Mouse (Mus musculus) brain, embryonic 14.5 days (tissue): ENCODE measurements at regions not wholly inside any gene's neighbourhood (a gene's known extent, or its start where the extent isn't known, plus 50 kb on each side); places are given as distances from the start of the nearest gene placed in this dataset.

Experiments
- DNase-seq: peaks from one replicate; pipeline ENCODE4 v3.0.0-alpha.2; 2011; ENCODE audit warnings: low read depth
- CTCF ChIP-seq: fragments of 200-500 bp; IDR thresholded peaks from 2 replicates; pipeline ENCODE4 v1.5.1; 2012; ENCODE audit warnings: inconsistent platforms, mild to moderate bottlenecking, moderate library complexity, borderline replicate concordance; ENCODE audit not compliant: insufficient read depth, insufficient read length; ENCODE audit errors: extremely low read depth
- POLR2A ChIP-seq: fragments of 200-500 bp; IDR thresholded peaks from 2 replicates; pipeline ENCODE4 v1.6.1; 2012; ENCODE audit warnings: mild to moderate bottlenecking, inconsistent platforms, borderline replicate concordance; ENCODE audit not compliant: poor library complexity, insufficient read depth, insufficient read length, severe bottlenecking; ENCODE audit errors: extremely low read depth

GRCm38 (mm10) chr3:149332105-149332504 is 341.8 kb upstream of the Adgrl2 start:
- TF ChIP-seq CTCF (no peak), POLR2A (no peak)
- no peak for DNase-seq

- TF ChIP-seq POLR2A = no peak
- TF ChIP-seq CTCF = no peak
- DNase-seq = peak; percentile 53
These were observed 341.1 kb upstream of the Adgrl2 start for GRCm38 (mm10) chr3:149331251-149331960.

GRCm38 (mm10) chr3:149330716-149331115 is 340.4 kb upstream of the Adgrl2 start:
- TF ChIP-seq POLR2A = no peak
- TF ChIP-seq CTCF = no peak
- DNase-seq = no peak

- DNase-seq = no peak
- TF ChIP-seq CTCF (no peak), POLR2A (no peak)
These were observed 339.7 kb upstream of the Adgrl2 start for GRCm38 (mm10) chr3:149330041-149330440.

- no peak for DNase-seq
- TF ChIP-seq POLR2A (no peak), CTCF (no peak)
These were observed 339.3 kb upstream of the Adgrl2 start for GRCm38 (mm10) chr3:149329615-149330014.

GRCm38 (mm10) chr3:149326664-149327063 is 336.3 kb upstream of the Adgrl2 start:
- TF ChIP-seq POLR2A (no peak), CTCF (no peak)
- DNase-seq = no peak

GRCm38 (mm10) chr3:149324088-149324487 is 333.7 kb upstream of the Adgrl2 start:
- TF ChIP-seq CTCF (no peak), POLR2A (no peak)
- peak; percentile 71 for DNase-seq

GRCm38 (mm10) chr3:149318728-149319127 is 328.4 kb upstream of the Adgrl2 start:
- TF ChIP-seq CTCF (no peak), POLR2A (no peak)
- DNase-seq = no peak

- no peak for DNase-seq
- no peak for TF ChIP-seq POLR2A
- no peak for TF ChIP-seq CTCF
These were observed 323.9 kb upstream of the Adgrl2 start for GRCm38 (mm10) chr3:149314258-149314657.

GRCm38 (mm10) chr3:149313217-149313616 is 322.9 kb upstream of the Adgrl2 start:
- peak; percentile 86 for DNase-seq
- no peak for TF ChIP-seq CTCF
- TF ChIP-seq POLR2A = no peak

- DNase-seq = no peak
- TF ChIP-seq POLR2A (no peak), CTCF (no peak)
These were observed 321.2 kb upstream of the Adgrl2 start for GRCm38 (mm10) chr3:149311576-149311975.

- no peak for TF ChIP-seq POLR2A
- TF ChIP-seq CTCF = no peak
- DNase-seq = no peak
These were observed 316.4 kb upstream of the Adgrl2 start for GRCm38 (mm10) chr3:149306709-149307108.

- no peak for DNase-seq
- no peak for TF ChIP-seq POLR2A
- TF ChIP-seq CTCF = no peak
These were observed 315.9 kb upstream of the Adgrl2 start for GRCm38 (mm10) chr3:149306291-149306690.

- TF ChIP-seq POLR2A (no peak), CTCF (no peak)
- DNase-seq = no peak
These were observed 315.1 kb upstream of the Adgrl2 start for GRCm38 (mm10) chr3:149305440-149305839.
